Mouse (Mus musculus): ENCODE measurements around the gene Cd1d1. TPM values are rescaled to one million over a fixed set of nuclear protein-coding genes. Genes with fewer than 3 reads are reported as not detected.

The Cd1d1 gene
- polyA plus RNA-seq (2012; rRNA removed) = 60.3 and 70.9 TPM in 2 replicates

DNA sequence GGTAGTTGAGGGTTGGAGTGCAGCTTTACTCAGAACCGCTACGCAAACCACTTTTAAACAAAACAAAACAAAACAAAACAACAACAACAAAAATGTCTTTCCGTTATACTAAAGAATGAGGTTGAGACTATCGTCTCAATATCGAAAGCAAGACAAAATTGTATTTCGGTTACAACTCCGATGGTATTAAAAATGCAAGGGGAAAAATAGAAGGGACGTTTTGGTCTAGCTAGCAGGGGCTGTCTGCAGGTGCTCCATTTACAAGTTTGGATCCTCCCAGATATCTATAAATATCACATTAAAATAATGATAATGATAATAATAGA, at the start of gene Cd1d1:
TSS of gene Cd1d1 (minus strand) at position 27 of the 326 bp plus-strand sequence.

Other genes with a start within 250 kb of the Cd1d1 start
- 163 and 190 TPM in 2 replicates for gene Dclk2, start 78.6 kb downstream of the Cd1d1 start, polyA plus RNA-seq (2012; rRNA removed)
- 18.4 and 25.6 TPM in 2 replicates for gene Kirrel, start 175.3 kb upstream of the Cd1d1 start, polyA plus RNA-seq (2012; rRNA removed)